Mouse (Mus musculus) natural killer cell, adult 2 months (primary cell): ENCODE data around the gene 9930022D16Rik.
A peak's percentile ranks its signal among the peaks of the same experiment; 100 is the strongest.

Source experiments
- DNase-seq, 2 experiments: peaks; one replicate each; pipeline ENCODE4 v3.0.0; 2022; ENCODE audit warnings: low spot score in 2 of 2

9930022D16Rik gene

DNA sequence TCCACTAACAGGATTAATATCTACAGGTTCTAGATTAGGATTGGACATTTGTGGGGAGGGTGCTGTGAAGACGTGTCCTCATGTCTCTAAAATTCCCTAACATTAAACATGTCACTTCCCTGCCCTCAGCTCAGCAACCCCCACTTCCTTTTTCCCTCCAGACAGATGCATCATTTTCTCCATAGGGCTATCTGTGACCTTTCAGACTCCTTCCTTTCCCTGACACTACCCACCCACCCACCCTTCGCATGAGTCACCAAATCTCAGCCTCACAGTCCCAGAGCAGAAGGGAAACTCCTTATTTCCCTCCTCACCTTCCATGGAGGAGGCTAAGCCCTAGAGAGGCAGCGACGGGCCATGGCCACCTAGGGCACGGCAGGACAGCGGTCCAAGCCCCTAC lies at the start of gene 9930022D16Rik:
Gene 9930022D16Rik (plus strand): TSS at position 301 of the 400 bp plus-strand sequence.
- DNase-seq = no peak

DNA sequence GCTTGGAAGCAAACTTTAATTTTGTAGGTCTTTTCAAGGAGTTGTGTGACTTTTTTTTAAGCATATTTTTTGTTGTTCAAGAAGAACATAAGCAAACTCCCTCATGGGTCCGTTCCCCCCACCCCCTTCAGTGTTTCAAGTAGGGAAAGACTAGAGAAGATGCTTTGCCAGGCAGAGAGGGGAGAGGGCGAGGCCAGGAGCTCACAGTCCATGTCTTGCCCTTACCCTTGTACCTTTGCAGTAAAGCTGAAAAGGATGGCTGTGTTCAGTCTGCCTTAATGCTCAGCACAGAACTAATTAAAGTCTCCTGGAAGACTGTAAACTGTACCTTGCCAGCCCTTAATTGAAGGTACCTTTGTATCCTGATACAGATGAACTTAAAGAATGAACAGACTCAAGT lies 49.4 kb upstream of the 9930022D16Rik start:
- no peak for DNase-seq

DNA sequence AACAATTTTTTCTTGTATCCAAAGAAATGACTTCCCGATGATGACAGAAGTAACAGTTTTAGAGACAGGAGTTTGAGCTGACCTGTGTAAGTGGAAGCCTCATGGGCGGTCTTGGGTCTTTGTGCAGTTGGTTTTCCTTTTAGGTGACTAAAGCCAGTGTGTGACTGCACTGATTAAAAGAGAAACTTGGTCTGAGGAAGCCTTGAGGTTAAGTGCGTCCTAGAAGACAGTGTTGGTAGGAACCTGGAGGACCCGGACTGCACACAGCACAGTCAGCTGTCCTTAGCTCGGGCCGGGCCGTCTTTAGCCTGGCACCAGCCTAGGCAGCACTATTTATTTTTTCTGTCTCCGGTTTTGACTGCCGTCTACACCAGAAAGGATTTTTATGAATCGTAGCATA lies 48.8 kb upstream of the 9930022D16Rik start:
- DNase-seq = peak; percentile 17 to 35

DNA sequence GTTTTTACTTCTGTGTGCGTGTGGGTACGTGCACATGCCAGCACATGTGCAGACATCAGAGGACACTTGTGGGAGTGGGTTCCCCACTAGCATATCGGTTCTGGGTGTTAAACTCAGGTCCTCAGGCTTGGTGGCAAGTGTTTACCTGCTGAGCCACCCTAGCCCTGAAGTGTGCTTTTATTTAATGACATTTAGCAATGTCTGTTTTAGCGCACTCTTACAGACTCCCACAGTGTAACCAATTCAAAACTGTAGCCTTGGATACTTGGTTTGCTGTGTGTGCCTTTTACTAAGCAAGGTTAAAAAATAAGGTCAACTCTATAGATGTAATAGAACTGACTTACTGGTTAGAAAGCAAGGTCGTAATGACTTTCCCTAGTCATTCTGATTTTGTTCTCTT lies 47.9 kb upstream of the 9930022D16Rik start:
- DNase-seq = no peak

DNA sequence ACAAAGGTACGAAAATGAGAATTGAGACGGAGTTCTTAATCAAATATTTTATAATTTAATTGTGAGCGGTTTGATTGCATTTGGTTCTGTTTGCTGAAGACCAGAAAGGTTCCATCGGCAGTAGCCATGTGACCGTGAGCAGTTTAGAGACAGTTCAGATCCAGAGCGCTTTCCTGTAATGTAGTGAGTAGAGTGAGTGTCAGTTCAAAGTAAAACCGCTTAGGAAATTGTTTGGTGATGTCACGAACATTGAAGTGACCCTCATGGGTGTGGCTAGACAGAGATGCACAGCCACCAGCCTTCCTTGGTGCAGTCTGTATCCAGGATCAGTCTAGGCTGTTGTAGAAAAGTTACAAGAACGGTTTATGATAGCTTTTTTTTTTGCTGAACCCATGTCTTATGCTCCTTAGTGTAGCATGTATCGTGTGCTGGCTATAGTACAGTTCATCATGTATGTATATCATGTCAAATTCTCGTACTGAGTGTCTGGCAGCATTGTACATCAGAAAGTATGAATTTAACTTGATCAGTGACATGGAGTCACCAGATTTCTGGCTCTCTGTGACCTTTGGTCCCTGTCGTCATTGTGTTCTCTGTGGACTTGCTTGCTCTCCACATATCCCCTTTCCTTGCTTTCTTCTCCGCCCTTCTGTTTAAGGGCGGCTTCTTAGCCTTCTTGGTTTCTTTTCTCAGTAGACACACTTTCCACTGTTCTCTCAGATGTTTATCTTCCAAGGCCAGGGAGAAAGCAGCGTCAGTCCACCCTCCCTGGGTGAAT lies 46.7 kb upstream of the 9930022D16Rik start:
- DNase-seq = no peak

DNA sequence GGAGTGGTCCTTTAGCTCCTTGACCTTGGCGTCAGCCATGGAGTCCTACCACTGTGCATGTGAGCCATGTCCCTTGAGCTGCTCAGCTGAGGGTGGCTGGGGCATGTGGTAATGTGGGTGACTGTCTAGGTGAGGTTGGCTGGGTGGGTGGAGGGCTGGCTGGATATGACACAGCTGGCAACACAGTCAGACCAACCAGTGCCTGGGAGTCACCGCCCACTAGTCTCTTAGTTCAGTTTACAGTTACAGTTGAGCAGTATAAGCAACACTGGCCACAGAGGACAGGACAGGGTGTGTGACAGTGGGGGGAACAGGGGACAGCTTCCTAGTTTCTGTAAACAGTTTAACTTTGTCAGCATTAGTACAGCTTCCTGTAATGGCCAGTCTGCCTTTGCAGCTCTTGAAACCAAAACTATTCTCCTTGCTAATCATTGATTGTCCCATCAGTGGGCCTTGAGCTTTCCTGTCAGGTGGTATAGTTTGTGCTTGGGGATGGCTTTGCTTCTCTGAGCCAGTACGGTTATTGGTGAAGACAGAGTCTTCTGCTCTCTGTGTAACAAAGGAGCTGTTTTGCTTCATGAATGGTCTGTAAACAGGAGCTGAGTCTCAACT lies 44.6 kb upstream of the 9930022D16Rik start:
- peak; percentile 69 to 74 for DNase-seq

DNA sequence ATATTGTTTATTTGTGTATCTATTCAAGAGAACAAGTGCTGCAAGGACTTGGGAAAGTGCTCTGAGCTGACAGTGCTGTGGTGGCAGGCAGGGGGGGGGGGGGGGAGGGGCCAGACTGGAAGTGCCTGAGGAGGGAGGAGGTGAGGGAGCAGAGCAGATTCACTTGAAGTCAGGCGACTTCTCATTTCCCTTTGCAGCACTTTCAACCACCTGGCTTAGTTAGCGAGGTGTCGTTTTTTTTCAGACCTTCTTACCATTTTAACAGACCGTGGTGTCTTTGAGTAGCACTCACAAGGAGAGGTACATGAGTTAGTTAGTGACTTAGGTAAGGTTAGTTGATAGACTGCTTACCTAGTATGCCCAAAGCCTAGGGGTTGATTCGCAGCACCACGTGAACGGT lies 38.3 kb upstream of the 9930022D16Rik start:
- peak in 1 of 2 experiments; percentile 18 for DNase-seq

DNA sequence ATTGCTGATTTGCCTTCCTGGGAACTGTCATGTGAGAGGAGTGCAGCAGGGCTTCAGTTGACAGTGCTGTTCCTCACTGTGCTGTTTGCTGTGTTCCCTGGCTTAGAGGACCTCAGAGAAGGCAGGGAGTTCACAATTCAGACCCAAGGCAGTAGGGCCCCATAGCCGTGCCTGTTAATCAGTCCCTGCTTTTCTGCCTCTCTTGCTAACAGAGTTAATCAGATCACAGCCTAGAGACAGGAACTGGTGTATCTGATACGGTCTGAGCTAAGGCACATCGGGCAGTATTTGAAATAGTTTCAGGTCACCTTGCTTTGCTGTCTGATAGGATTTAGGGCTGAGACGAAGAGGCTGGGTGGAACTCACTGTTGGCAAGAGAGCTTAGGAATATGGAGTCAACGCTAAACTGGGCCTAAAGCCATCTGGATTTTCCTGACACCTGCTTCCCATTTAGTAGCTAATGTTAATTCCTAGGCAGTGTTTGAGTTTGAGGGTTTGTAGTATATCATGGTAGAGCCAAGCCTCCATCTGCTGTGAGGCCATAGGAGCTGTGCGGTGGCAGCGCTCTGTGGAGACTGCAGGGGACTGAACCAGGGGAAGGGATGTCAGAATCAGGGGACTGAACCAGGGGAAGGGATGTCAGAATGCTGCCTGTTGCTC lies 37.1 kb upstream of the 9930022D16Rik start:
- no peak for DNase-seq

DNA sequence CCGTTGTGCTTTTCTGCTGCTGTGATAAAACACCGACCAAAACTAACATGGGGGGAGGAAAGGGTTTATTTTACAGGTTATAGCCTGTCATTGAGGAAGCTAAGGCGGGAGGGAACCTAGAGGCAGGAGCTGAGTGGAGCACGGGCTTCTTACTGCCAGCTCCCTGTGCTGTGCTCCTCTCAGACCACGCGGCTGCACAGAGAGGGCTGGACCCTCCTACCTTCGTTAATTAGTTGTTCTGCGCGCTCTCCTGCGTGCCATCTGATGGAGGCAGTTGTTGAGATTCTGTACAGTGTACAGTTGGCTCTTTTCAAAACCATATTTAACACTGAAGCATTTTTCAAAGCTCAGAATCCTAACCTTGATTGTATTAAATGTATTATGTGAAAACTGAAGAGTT lies 36.2 kb upstream of the 9930022D16Rik start:
- no peak for DNase-seq

DNA sequence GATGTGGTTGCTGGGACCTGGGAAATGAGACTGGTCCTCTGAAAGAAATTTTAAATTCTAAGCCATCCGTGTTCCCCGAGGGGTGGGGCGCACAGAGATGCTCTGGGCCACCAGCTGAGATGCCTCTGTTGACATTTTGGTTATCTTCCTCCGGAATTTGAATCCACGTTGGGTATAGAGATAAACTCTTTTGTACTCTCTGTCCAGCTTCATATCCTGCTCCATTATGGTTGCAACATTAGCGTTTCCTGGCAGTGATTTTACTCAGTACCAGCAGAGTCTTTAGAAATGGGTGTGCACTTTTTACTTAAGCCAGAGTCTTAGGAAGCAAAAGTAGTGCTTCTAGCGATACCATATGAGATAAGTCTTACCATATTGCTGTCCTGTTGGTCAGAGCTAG lies 35.7 kb upstream of the 9930022D16Rik start:
- no peak for DNase-seq

DNA sequence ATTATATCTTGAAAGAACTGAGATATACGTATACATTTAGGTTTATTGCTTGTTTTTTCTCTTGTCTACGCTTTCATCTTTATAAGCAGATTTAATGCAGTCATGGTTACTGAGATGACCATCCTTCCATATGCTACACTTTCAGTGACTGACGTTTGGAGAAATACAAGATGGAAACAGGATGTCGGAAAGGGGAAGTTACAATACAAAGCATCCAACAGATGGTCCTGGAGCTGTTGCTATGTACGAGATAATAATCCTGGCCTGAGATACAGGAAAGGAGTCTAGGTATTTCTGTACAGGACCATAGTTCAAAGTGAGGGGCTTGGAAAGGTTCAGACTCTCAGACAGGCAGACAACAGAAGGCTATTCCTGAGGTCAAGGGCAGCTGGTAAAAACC lies 33.1 kb upstream of the 9930022D16Rik start:
- no peak for DNase-seq

DNA sequence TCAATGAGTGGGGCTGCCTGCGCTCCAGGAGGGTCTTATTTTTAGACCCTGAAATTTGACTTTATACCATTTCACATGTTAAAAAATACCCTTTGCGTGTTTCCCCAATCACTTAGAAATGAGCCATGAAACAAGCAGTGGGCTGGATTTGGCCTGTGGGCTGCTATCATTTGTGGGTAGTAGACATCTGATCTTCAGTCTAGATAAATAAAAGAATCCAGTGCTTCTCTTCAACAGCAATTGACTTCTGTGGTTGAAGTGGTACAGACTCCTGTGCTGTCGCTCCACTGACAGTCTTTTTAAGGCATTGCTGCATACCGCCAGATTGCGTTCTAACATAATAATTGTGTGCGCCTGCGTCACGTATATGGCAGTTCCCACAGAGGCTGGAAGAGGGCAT lies 28.4 kb upstream of the 9930022D16Rik start:
- no peak for DNase-seq

DNA sequence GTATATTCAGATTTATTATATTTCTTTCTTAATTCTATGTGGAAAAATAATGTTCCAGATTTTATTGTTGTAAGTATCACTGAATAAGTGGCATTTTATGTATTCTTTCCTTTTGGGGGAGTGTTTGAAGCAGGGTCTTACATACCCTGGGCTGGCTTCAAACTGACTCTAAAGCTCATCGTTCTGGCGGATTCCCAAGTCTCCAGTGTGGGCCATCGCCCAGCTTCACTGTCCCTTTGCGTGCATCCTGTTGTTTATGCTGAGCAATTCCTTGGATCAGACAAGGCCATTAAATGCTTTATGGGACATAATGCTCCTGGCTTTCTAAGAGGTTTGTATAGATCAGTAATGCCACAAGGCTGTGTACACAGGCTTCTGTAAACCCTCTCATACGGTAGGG lies 24.7 kb upstream of the 9930022D16Rik start:
- no peak for DNase-seq

DNA sequence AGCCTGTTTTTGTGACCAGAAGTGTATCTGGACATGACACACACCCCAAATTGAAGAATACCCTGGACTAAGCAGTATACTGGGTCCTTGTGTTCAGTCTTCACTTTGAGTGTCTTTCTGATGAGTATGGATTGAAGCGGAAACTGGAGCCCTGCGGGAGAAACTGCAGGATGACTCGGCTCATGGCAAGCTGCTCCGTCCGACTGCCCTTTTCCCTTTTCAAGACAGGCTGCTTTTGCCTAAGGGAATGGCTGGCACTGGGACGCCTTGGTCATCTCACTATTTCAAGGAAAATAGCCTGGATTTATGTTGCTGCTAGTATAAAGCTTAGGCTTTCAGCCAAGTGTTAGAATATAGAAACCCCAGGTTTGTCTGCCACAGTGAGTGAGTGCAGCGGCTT lies 22.5 kb upstream of the 9930022D16Rik start:
- DNase-seq = no peak

DNA sequence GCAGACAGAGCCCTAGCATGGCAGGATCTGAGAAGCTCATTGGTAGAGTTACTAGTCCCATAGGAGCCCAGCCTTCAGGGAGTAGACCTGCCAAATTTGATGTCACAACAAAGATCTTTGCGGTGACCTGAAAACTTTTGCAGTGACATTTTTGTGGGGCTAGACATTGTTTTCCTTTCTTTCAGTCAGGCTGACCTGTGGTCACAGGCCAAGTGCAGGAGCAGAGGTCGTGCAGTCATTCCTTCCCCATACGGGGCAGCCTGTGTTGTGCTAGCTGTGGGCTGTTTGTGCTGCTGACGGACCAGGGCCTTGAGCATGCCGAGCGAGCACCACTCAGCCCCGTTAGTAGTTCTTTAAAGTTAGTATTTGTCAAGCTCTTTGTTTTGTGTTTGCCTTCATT lies 22.0 kb upstream of the 9930022D16Rik start:
- no peak for DNase-seq

DNA sequence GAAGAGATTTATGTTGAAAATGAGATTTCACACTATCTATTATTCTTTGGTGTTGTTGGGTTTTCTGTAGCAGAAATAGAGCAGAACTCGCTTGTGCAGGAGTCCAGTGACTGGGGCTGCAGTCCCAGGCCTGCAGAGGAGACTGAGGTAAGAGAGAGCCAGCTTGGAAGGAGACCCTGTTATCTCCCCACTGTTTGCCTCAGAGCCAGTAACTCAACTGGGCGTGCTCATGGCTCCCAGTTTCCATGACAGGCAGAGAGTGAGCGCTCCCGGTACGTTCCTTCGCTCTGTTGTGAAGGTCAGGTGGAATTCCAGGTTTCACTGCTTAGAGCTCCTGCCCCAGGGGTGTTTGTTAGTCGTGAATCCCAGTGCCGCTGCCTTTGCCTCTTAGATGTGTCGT lies 21.1 kb upstream of the 9930022D16Rik start:
- no peak for DNase-seq

DNA sequence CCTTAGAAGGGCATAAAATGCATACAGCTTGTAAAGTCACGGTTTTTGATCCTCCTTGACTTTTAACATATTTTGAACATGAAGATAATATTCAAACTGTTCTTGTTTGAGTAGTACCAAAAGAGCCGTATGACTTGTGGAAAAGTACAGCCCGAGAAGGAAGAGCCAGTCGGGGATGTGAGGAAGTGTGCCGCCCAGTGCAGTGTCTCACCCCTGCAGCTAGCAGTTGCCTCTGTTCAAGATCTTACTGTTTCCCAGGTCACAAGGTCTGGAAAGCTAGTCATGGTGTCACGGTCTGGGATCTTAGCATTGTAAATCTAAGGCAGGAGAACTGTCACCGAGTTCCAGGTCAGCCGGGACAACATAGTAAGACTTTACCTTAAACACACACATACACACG lies 19.0 kb upstream of the 9930022D16Rik start:
- no peak for DNase-seq

DNA sequence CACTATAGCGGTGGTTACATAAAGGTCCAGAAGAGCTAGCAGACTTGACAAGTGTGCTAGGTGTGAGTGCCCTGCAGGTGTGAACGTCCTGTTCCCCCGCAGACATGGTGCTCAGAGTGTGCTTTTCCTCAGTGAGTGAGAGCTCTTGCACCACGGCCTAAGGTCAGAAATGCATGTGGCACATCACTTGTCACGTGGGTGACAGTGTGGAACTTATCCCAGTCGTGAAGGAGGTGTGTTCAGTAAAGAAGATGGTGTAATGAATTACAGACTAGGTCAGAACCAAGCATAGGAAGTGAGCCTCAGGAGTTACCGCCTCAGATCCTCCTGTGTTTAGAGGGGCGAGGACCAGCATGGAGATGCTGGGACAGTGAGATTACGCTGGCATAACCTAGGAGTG lies 18.4 kb upstream of the 9930022D16Rik start:
- no peak for DNase-seq

DNA sequence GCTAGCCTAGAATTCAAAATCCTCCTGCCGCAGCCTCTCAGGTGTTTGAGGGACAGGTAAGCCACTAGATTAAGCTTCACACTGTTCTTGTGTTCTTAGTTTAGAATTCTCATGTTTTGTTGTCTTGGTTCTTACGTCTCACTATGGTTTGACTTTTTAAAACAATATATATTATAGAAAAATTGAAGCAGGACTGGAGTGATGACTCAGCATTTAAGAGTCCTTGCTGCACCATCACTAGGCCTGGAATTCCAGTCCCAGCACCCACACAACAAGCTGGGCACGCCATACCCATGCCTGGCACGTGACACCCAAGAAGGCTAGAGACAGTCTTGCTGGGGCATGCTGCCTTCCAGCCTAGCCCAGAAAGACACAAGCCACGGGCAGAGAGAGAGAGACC lies 7.3 kb upstream of the 9930022D16Rik start:
- DNase-seq = no peak

DNA sequence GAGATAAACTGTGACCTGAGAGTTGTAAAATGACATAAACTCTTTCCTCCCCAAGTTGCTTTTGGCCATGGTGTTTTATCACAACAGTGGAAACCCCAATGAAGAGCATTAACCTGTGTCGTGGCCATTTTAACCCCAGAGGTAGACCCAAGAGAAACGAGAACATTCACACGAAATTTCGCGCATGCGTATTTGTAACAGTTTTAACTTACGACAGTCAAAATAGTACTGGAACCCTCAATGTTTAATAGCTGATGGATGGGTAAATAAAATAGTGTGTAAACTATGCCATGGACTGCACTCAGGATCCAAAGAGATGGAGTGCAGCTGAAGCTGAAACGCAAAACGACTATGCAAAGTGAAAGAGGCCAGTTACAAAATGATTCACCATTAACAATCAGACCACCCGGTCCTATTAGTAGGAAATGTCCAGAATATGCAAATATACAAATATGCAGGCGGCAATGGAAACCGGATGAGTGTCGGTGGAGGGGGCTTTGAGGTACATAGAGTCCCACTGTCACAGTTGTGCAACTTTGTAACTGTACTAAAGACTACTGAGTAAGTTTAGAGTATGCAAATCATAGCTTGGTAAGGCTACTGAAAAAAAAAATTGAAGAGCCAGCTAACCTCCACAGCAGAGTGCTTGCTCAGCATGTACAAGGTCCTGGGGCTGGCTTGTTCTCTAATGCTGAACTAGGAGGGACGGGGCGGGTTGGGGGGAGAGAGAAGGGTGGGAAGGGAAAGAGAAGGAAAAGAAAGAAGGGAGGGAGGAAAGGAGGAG lies 3.3 kb upstream of the 9930022D16Rik start:
- DNase-seq = no peak

DNA sequence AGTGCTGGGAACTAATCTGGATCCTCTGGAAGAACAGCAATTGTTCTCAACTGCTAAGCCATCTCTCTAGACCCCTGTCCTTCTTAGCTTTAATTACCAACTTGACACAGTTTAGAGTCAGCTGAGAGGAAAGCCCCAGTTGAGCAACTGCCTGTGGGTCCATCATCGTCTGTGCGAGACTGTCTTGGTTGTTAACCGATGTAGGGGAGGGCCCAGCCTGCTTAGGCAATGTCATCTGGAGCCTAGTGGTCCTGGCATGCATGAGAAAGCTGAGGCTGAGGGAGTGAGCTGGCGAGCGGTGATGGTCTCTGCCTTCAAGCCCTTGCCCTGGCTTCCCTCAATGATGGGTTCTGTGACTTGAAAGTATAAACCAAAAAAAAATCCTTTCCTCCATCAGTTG lies 1.1 kb downstream of the 9930022D16Rik start:
- DNase-seq = no peak

DNA sequence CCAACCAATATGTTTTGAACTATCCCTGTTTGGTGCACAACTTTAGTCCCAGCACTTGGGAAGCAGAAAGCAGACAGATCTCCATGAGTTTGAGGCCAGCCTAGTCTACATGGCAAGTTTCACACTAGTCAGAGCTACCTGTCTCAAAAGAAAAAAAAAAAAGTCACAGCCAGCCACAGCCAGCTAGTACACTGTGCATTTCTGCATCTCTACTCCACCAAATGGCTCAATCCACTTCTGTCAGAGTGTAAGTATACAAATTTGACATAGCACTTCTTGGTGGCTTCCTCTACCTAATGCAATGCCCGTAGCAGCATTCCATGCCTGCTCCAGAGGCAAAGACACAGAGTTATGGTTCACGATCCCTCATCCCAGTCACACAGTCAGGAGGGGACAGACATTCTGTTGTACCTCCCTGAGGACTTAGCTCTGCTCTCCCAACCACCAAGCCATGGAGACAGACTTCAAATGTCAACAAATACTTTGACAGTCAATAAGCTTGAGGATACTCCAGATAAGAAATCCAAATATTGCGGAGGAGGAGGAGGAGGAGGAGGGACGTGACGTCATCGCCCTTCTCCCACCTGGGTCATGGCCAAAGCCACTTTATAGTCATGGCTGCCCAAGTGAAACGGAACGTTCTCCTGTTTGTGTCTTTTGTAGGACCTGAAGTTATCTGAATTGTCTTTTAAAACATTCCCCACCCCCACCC lies 3.1 kb downstream of the 9930022D16Rik start:
- no peak for DNase-seq
